Mouse (Mus musculus): ENCODE data around the gene Rasgrp3. TPM values are rescaled to one million over a fixed set of nuclear protein-coding genes. Genes with fewer than 3 reads are reported as not detected.
A peak's percentile ranks its signal among the peaks of the same experiment; 100 is the strongest.

Gene Rasgrp3
- polyA plus RNA-seq, 1 experiment from 2014 or later, result 5.5 TPM

- no peaks in the 10 kb centered on the region for H3K9me3 ChIP-seq (ENCODE audit: control insufficient read depth, low read length)
- peak within 1 kb of the TSS; percentile 81 for H3K9ac ChIP-seq (ENCODE audit: low read length)
- H3K4me1 ChIP-seq (ENCODE audit: control insufficient read depth, insufficient read depth, low read length), result no peaks in the 10 kb centered on the region; the same call in 1 of the 2 replicates
- ATAC-seq (ENCODE audit: low FRiP score) (peak; percentile 99), DNase-seq (ENCODE audit: low spot score, missing footprints) (peak; percentile 100)
- under 1% methylated on average over 56 of the region's 56 CpGs for WGBS
- H3K4me3 ChIP-seq (ENCODE audit: low read depth, low read length), result peak within 1 kb of the TSS; percentile 74
- H3K27ac ChIP-seq (ENCODE audit: low read depth, low read length), result no peak within 1 kb of the TSS; the same call in 1 of the 2 replicates
- H3K27me3 ChIP-seq (ENCODE audit: control insufficient read depth, insufficient read depth, low read length), result no peaks in the 10 kb centered on the region
- H3K4me2 ChIP-seq, result peak within 1 kb of the TSS; percentile 58
- H3K36me3 ChIP-seq (ENCODE audit: control insufficient read depth, insufficient read depth, low read length), result no peaks in the 10 kb centered on the region
Observed at GRCm38 (mm10) chr17:75551512-75552400, 116.1 kb downstream of the Rasgrp3 start, which contains the start of gene Fam98a. TSS of gene Fam98a (minus strand) at chr17:75551946.

- no peaks in the 10 kb centered on the region for H3K9me3 ChIP-seq (ENCODE audit: control insufficient read depth, low read length)
- 45% methylated on average over 3 of the region's 3 CpGs for WGBS
- H3K4me3 ChIP-seq (ENCODE audit: low read depth, low read length), result no peak overlapping the region
- H3K36me3 ChIP-seq (ENCODE audit: control insufficient read depth, insufficient read depth, low read length), result no peaks in the 10 kb centered on the region
- H3K27ac ChIP-seq (ENCODE audit: low read depth, low read length), result no peak overlapping the region
- no peaks in the 10 kb centered on the region for H3K4me1 ChIP-seq (ENCODE audit: control insufficient read depth, insufficient read depth, low read length)
- ATAC-seq (ENCODE audit: low FRiP score), result no peak
- H3K9ac ChIP-seq (ENCODE audit: low read length), result no peak overlapping the region
- H3K27me3 ChIP-seq (ENCODE audit: control insufficient read depth, insufficient read depth, low read length), result no peaks in the 10 kb centered on the region
- no peak for DNase-seq (ENCODE audit: low spot score, missing footprints)
- H3K4me2 ChIP-seq, result no peak overlapping the region
Observed at GRCm38 (mm10) chr17:75557031-75557430, 121.3 kb downstream of the Rasgrp3 start.

GRCm38 (mm10) chr17:75558041-75558440 is 122.3 kb downstream of the Rasgrp3 start:
- H3K4me2 ChIP-seq, result no peak overlapping the region
- ATAC-seq (ENCODE audit: low FRiP score), result no peak
- H3K4me3 ChIP-seq (ENCODE audit: low read depth, low read length), result no peak overlapping the region

GRCm38 (mm10) chr17:75575608-75576007 is 139.9 kb downstream of the Rasgrp3 start:
- Histone ChIP-seq H3K9me3 (ENCODE audit: control insufficient read depth, low read length) (no peaks in the 10 kb centered on the region), H3K27me3 (ENCODE audit: control insufficient read depth, insufficient read depth, low read length) (no peaks in the 10 kb centered on the region), H3K4me3 (ENCODE audit: low read depth, low read length) (no peak overlapping the region), H3K9ac (ENCODE audit: low read length) (no peak overlapping the region), H3K27ac (ENCODE audit: low read depth, low read length) (no peak overlapping the region), H3K4me1 (ENCODE audit: control insufficient read depth, insufficient read depth, low read length) (no peaks in the 10 kb centered on the region), H3K4me2 (no peak overlapping the region), H3K36me3 (ENCODE audit: control insufficient read depth, insufficient read depth, low read length) (no peaks in the 10 kb centered on the region)
- WGBS, result 88% methylated on average over 7 of the region's 7 CpGs
- no peak for DNase-seq (ENCODE audit: low spot score, missing footprints)
- ATAC-seq (ENCODE audit: low FRiP score), result no peak

More at GRCm38 (mm10) chr17:75558041-75558440, 122.3 kb downstream of the Rasgrp3 start:
- H3K4me1 ChIP-seq (ENCODE audit: control insufficient read depth, insufficient read depth, low read length), result no peaks in the 10 kb centered on the region
- WGBS, result 90% methylated on average over 2 of the region's 2 CpGs
- no peaks in the 10 kb centered on the region for H3K36me3 ChIP-seq (ENCODE audit: control insufficient read depth, insufficient read depth, low read length)
- no peaks in the 10 kb centered on the region for H3K27me3 ChIP-seq (ENCODE audit: control insufficient read depth, insufficient read depth, low read length)
- no peak for DNase-seq (ENCODE audit: low spot score, missing footprints)
- H3K27ac ChIP-seq (ENCODE audit: low read depth, low read length), result no peak overlapping the region
- H3K9ac ChIP-seq (ENCODE audit: low read length), result no peak overlapping the region
- H3K9me3 ChIP-seq (ENCODE audit: control insufficient read depth, low read length), result no peaks in the 10 kb centered on the region

Other genes with a start within 250 kb of the Rasgrp3 start
- 8.7 and 9.1 TPM in 2 replicates for gene Fam98a, start 116.0 kb downstream of the Rasgrp3 start, polyA plus RNA-seq (2014; fragmentation: Nextera tagmentation; extraction: Ambion mirVana)